Mouse (Mus musculus) layer of hippocampus, adult 11-12 months (tissue): ENCODE measurements around the gene Gm2115.

Source experiments
- DNase-seq: peaks from one replicate; pipeline ENCODE4 v3.0.0; 2022; ENCODE audit warnings: low spot score

The Gm2115 gene

GRCm38 (mm10) chr7:84528796-84529533, at the start of gene Gm2115:
Gm2115 (plus strand) TSS chr7:84528954.
- peak; percentile 26 for DNase-seq

- no peak for DNase-seq
Observed at GRCm38 (mm10) chr7:84483447-84484407, 45.0 kb upstream of the Gm2115 start.

DNA sequence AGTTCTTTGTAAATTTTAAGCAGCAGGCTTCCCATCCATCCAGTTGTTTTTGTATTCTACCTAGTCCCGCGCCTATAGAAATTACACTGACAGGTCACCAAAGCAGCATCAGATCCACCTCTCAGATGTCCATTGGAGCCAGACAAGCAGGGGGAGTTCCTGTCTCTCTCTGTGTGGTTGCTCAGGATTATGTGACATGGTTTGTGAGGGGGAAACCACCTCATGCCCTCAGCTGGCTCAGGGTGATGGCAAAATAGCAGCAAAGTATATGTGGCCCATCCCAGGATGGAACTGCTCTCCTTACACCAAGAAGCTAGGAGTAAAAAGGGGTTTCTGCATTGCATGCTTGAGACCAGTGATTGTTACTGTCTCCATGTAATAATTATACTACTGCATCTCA, 42.3 kb upstream of the Gm2115 start:
- no peak for DNase-seq

DNA sequence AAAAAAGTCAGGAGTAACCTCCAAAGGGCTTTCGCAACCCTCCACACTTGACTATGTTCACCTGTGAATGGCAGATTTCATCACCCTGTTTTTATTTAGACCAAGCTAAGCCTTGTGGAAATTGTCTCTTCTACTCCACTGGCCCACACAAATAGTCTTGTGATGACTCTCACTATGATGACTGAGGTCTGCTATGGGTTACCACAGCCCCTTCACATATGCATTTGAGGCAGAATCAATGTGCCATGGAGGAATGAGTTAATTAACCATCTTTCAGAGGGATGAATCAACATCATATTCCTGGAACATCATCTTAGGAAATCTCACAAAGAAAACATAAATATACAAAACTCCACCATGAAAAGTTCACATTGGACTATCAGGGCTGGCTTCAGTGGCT, 25.6 kb upstream of the Gm2115 start:
- DNase-seq = no peak

- no peak for DNase-seq
Observed at GRCm38 (mm10) chr7:84518533-84519198, 10.1 kb upstream of the Gm2115 start.

- no peak for DNase-seq
Observed at GRCm38 (mm10) chr7:84521329-84521728, 7.4 kb upstream of the Gm2115 start.

GRCm38 (mm10) chr7:84522426-84522825, 6.3 kb upstream of the Gm2115 start:
- peak; percentile 56 for DNase-seq

- DNase-seq = no peak
Observed at GRCm38 (mm10) chr7:84526171-84526570, 2.6 kb upstream of the Gm2115 start.

GRCm38 (mm10) chr7:84532795-84533194, 4.0 kb downstream of the Gm2115 start:
- DNase-seq = no peak

DNA sequence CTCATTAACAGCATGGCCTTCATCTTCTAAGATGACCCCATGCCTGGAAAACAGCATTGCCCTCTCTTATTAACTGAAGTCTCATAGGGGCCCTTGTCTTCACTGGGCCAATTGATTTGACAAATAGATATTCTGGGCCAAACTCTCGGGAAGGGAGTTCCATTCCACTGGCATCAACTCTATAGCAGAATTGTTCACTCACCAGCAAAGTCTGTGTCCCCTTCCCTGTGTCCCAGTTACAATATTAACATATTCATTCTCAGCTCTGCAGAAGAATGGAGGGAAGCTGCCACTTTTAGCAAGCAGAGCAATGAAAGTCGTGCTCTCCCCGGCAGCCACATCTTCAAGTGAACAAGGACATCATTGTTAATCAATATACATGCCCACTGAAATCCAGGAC, 5.9 kb downstream of the Gm2115 start:
- DNase-seq = no peak

DNA sequence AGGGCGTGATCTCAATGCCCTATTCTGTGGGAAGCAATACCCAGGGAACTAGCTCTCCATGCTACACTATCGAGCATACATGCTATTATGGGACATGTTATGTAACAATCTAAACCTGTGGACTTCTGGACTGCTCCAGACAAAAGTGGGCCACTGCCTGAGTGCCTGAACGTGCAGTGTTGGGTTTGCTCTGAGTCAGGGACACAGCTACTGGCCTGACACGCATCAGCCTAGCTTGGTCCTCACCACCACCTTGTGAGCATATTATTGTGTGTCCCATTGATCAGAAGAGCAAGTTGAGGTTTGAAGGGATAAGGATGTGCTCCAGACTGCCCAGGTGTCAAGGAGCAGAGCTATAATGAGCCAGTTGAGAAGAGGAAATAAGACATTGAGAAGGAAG, 16.2 kb downstream of the Gm2115 start:
- no peak for DNase-seq

DNA sequence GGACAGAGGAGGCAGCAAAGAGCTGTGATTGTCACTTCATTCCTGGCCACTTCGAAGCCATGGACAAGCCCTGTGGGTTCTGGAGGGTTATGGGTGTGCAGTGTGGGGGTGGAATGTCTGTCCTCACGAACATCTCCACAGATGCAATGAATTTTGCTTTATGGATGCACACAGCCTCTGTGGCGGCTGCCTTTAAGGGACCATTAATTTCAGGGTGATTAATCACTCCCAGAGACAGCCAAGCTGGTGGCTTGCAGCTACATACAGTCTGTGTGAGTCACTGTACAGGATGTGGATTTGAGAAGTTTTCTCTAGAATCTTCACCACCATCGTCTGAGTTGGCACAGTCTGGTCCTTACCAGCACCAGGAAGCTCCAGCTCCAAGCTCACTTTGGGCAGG, 17.9 kb downstream of the Gm2115 start:
- no peak for DNase-seq

DNA sequence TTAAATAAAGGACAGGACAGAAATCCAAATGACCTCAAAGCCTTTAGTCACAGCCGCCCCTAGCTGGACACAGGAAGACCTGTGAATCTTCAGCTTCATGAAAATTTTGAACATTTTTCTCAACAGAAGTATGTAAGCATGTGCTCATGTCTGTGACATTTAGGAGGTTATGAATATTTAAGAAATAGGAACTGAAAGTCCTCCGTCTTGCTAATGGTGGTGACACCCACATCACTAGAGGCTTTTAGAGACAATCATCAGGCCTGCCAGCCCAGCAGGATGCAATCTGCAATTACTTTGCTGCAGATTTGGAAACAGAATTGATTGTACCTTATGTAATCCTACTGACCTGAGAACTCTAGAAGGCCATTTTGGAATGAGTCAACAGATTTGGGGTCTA, 22.7 kb downstream of the Gm2115 start:
- DNase-seq = no peak

DNA sequence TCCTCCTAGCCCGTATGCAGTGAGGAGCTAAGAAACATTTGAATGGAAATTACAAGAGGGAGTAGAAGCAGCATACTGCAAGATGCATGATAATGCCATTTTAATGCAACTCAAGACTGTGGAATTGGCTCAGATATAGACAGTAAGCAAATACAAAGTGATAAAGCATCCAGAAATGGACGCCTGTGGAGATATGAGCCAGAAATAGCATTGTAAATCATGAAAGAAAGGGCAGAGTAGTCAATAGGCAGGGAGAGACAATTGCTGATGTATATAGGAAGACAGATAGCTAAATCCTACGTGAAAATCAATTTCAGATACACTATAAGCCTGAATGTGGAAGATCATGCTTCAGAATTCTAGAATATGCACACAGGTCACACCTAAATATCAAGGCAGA, 26.5 kb downstream of the Gm2115 start:
- DNase-seq = no peak

- no peak for DNase-seq
Observed at GRCm38 (mm10) chr7:84557332-84557731, 28.6 kb downstream of the Gm2115 start.

GRCm38 (mm10) chr7:84560500-84560899, 31.7 kb downstream of the Gm2115 start:
- no peak for DNase-seq

DNA sequence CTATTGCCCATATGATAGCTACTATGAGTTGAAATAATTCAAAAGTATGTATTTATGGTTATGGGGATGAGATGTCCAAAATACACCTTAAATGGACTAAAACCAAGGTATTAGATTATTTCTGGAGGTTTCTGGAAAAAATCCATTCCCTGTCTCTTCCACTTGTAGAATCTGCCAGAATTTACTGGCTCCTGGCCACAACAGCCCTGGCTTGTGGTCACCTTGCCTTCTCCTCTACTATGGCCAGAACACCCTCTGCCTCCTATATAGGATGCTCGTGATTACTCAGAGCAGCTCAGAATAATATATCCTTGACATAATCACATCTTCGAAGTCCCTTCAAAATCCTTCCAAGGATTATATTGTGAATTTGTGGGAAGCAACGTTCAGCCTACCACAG, 35.5 kb downstream of the Gm2115 start:
- no peak for DNase-seq

- DNase-seq = no peak
Observed at GRCm38 (mm10) chr7:84566200-84566599, 37.4 kb downstream of the Gm2115 start.

DNA sequence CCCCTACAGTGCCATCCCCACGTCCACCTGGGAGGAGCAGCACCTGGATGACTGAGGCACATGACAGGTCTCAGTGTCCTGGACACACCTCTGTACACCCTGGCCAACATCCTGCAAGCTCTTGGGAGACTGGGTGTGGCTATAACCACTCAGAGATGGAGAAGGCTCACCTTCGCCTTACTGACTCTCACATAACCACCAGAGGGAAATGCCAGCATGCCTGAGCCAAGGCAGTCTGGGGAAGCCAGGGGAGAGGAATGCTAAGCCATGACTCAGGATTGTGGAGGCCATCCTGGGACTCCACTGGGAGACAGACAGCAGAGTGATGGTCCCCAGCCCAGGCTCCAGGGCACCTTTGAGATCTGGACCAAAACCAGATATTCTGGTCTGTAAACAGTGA, 48.3 kb downstream of the Gm2115 start:
- no peak for DNase-seq

DNA sequence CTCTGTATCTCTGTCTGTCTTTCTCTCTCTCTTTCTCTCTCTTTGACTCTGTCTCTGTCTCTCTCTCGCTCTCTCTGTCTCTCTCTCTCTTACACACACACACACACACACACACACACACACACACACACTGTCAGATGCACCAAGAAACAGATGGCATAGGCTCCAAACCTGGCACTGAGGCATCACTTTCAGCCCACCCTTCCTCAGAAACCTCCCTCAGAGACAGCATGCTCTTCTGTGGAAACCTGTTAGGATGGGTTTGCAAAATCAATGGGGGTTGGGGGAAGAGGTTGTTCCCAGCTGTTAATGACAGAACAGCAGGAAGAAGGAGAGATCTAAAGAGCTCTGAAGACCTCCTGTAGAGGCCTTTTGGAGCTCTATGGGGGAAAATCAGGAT, 50.1 kb downstream of the Gm2115 start:
- peak; percentile 64 for DNase-seq

DNA sequence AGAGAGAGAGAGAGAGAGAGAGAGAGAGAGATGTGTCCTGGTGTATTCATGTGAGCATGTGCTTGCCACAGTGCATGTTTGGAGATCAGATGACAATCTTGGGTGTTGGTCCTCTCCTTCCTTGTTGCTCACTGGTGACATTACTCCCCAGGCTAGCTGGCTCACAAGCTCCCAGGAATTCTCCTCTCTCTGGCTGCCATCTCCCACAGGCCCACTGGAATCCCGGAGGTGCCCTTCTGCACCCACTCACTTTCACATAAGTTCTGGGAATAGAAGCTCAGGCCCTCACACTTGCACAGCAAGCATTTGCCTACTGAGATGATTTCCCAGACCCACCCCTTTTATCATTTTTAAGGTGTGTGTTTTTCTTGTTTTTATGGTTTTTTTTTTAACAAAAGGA, 51.0 kb downstream of the Gm2115 start:
- DNase-seq = no peak

GRCm38 (mm10) chr7:84585086-84585485, 56.3 kb downstream of the Gm2115 start:
- DNase-seq = no peak
